Mouse (Mus musculus) heart, embryonic 13.5 days (tissue): Measurements from ENCODE around the gene 1110002E22Rik. TPM values are rescaled to one million over a fixed set of nuclear protein-coding genes. Genes with fewer than 3 reads are reported as not detected.

Source experiments
- polyA plus RNA-seq: library from polyadenylated mRNA; unstranded; fragments of >200 nt; fragmentation: Nextera tagmentation; extraction: Ambion mirVana; gene quantifications from 2 replicates; pipeline ENCODE4 v1.2.1, GENCODE M21; 2015

Gene 1110002E22Rik
- polyA plus RNA-seq, 1 experiment from 2014 or later, result 9.4 TPM

Other genes starting within 250 kb of the 1110002E22Rik start
- 1,149 and 1,226 TPM in 2 replicates for gene H2afz, start 200.6 kb upstream of the 1110002E22Rik start, polyA plus RNA-seq
- 7.4 and 9.9 TPM in 2 replicates for gene Dnajb14, start 197.4 kb upstream of the 1110002E22Rik start, polyA plus RNA-seq
- gene Lamtor3, start 146.5 kb upstream of the 1110002E22Rik start, polyA plus RNA-seq, result 85.4 and 105 TPM in 2 replicates
- 13.0 and 14.5 TPM in 2 replicates for gene Dapp1, start 83.5 kb upstream of the 1110002E22Rik start, polyA plus RNA-seq
- 0.36 and 0.56 TPM in 2 replicates for gene Gm5105, start 2.3 kb downstream of the 1110002E22Rik start, polyA plus RNA-seq
- gene Trmt10a, start 78.4 kb downstream of the 1110002E22Rik start, polyA plus RNA-seq, result 8.5 and 10.1 TPM in 2 replicates
- 6.6 and 7.6 TPM in 2 replicates for gene Mttp, start 79.9 kb downstream of the 1110002E22Rik start, polyA plus RNA-seq
- not detected in 2 replicates for gene 4930579F01Rik, start 128.8 kb downstream of the 1110002E22Rik start, polyA plus RNA-seq
- gene Adh7, start 152.7 kb downstream of the 1110002E22Rik start, polyA plus RNA-seq, result 0.11 TPM in 1 of 2 replicates, not detected in the other
- gene Adh1, start 195.9 kb downstream of the 1110002E22Rik start, polyA plus RNA-seq, result 13.5 and 13.6 TPM in 2 replicates
- gene Adh6a, start 248.2 kb downstream of the 1110002E22Rik start, polyA plus RNA-seq, result 0.08 TPM in 1 of 2 replicates, not detected in the other